Mouse (Mus musculus): ENCODE results near the gene AC131692.1.

DNA sequence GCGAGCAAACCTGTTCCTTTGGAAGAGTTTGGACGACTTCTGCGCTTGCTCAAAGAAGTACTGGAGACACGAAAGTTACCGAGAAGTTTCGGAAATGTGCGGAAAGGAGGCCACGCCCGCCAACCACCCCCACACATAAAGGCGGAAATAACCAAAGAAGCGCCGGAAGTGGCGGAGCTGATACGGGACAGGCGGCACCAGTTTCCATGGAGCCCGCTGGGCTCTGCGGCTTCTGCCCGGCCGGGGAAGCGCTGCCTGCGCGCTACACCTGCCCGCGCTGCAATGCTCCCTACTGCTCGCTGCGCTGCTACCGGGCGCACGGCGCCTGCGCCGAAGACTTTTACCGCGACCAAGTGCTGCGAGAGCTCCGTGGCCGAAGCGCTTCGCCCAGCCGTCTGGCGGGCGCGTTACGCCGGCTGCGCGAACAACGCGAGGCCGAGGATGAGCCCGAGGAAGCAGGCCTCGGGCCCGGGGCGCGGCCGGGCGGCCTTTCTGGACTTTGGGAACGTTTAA is 33.1 kb upstream of the AC131692.1 start, which contains the start of gene Znhit2:
- TF ChIP-seq CTCF (IDR thresholded peaks at IDR 0.05) (peak; percentile 11; the same call in 1 of the 2 replicates), EP300 (IDR thresholded peaks at IDR 0.05) (no peak)

Data from lung, postnatal 0 days (tissue).